In the genomic region with DNA sequence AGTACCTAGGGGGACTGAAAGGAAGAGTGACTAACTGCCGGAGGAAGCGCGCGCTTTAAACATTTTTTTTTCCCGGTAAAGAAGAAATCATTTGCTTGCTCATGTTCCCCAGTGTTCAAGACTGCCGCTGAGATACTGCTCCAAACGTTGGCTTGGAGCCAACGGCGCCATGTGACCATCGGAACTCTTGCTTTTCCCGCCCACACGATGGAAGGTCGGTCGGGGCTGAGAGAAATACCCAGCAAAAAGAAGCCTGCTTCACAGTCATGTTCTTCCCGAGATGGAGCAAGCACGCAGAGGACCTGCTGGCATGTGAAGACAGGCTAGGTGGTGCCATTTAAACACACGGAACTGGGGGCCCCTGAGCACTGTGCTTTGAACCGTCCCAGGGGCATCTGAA, we compare ENCODE assay signal across 9 mouse cellular contexts.
DNase-seq lines count a peak whose midpoint lies in the region; ATAC-seq and TF ChIP-seq lines count a peak whose summit lies in the region.
"Had no signal": no experiment of that assay in that cellular context is flagged by ENCODE, and none has a peak within 500 bp of the region (broad histone marks: within the 10 kb centered on the region; RNA-seq: fewer than 3 reads in every experiment).

No protein-coding gene starts in this region.

- TF ChIP-seq CTCF in heart, postnatal 0 days (IDR thresholded peaks at IDR 0.05; ENCODE audit: low read depth), result no peak

- H3K36me3 ChIP-seq in heart, embryonic 13.5 days, result no peaks in the 10 kb centered on the region
- no peaks in the 10 kb centered on the region for H3K36me3 ChIP-seq in heart, postnatal 0 days (replicated peaks; ENCODE audit: control insufficient read depth, insufficient read depth, low read length)
- H3K36me3 ChIP-seq in stomach, embryonic 15.5 days, result no peaks in the 10 kb centered on the region
- H3K36me3 ChIP-seq: embryonic facial prominence, embryonic 12.5 days had no signal

- no peak for DNase-seq in heart, adult 9 months (ENCODE audit: low spot score in 2 of 2)
- peak; percentile 29 for DNase-seq in right cerebral cortex, adult 18-20 months
- DNase-seq in right cerebral cortex, postnatal 25 days, result no peak
- no peak for DNase-seq in heart, postnatal 0 days (ENCODE audit: low spot score)
- DNase-seq in spleen, adult 18-20 months, result no peak
- DNase-seq in urinary bladder, postnatal 25 days (ENCODE audit: low spot score), result no peak

- no peak overlapping the region for H3K27ac ChIP-seq in heart, embryonic 13.5 days (replicated peaks)
- no peak overlapping the region for H3K27ac ChIP-seq in heart, postnatal 0 days (ENCODE audit: low read depth)
- H3K27ac ChIP-seq in stomach, embryonic 15.5 days, result no peak overlapping the region
- H3K27ac ChIP-seq: embryonic facial prominence, embryonic 12.5 days had no signal

- no peak for TF ChIP-seq EP300 in heart, postnatal 0 days (IDR thresholded peaks at IDR 0.05; ENCODE audit: low read depth)

- H3K4me2 ChIP-seq in heart, embryonic 13.5 days, result peak overlapping the region; percentile 42
- peak overlapping the region; percentile 17; the same call in 1 of the 2 replicates for H3K4me2 ChIP-seq in heart, postnatal 0 days (ENCODE audit: low read depth, low read length)
- peak overlapping the region; percentile 16; the same call in 1 of the 2 replicates for H3K4me2 ChIP-seq in stomach, embryonic 15.5 days
- H3K4me2 ChIP-seq: embryonic facial prominence, embryonic 12.5 days had no signal

- no peak for ATAC-seq in heart, embryonic 13.5 days (ENCODE audit: extremely low read depth, insufficient number of reproducible peaks, low FRiP score, low TSS enrichment)
- ATAC-seq in heart, postnatal 0 days (ENCODE audit: insufficient read depth, low read depth), result no peak
- ATAC-seq in stomach, embryonic 15.5 days (ENCODE audit: insufficient read depth, low FRiP score, low read depth), result no peak

- H3K9me3 ChIP-seq in heart, embryonic 13.5 days, result no peaks in the 10 kb centered on the region
- no peaks in the 10 kb centered on the region for H3K9me3 ChIP-seq in heart, postnatal 0 days (replicated peaks; ENCODE audit: control insufficient read depth, low read length)
- no peaks in the 10 kb centered on the region for H3K9me3 ChIP-seq in stomach, embryonic 15.5 days
- H3K9me3 ChIP-seq: embryonic facial prominence, embryonic 12.5 days had no signal

- no peak overlapping the region for H3K4me3 ChIP-seq in heart, embryonic 13.5 days
- H3K4me3 ChIP-seq in heart, postnatal 0 days (ENCODE audit: low read depth, low read length), result no peak overlapping the region
- H3K4me3 ChIP-seq in stomach, embryonic 15.5 days (replicated peaks), result no peak overlapping the region
- H3K4me3 ChIP-seq: embryonic facial prominence, embryonic 12.5 days had no signal

- no peak overlapping the region for H3K9ac ChIP-seq in heart, embryonic 13.5 days
- H3K9ac ChIP-seq in heart, postnatal 0 days (replicated peaks; ENCODE audit: low read depth, low read length), result no peak overlapping the region
- H3K9ac ChIP-seq in stomach, embryonic 15.5 days, result no peak overlapping the region
- H3K9ac ChIP-seq: embryonic facial prominence, embryonic 12.5 days had no signal

- H3K27me3 ChIP-seq in heart, embryonic 13.5 days (replicated peaks), result no peaks in the 10 kb centered on the region
- no peaks in the 10 kb centered on the region for H3K27me3 ChIP-seq in heart, postnatal 0 days (ENCODE audit: control insufficient read depth, insufficient read depth, low read length)
- no peaks in the 10 kb centered on the region for H3K27me3 ChIP-seq in stomach, embryonic 15.5 days (replicated peaks)
- H3K27me3 ChIP-seq: embryonic facial prominence, embryonic 12.5 days had no signal

- WGBS in heart, embryonic 13.5 days, result 54% methylated on average over 18 of the region's 18 CpGs
- 51% methylated on average over 18 of the region's 18 CpGs for WGBS in heart, postnatal 0 days
- 56% methylated on average over 18 of the region's 18 CpGs for WGBS in stomach, embryonic 15.5 days

- H3K4me1 ChIP-seq in heart, embryonic 13.5 days, result 0 out of 2 replicates have a peak, but pooled peaks cover 10% of the 10 kb centered on the region
- H3K4me1 ChIP-seq in heart, postnatal 0 days (ENCODE audit: control insufficient read depth, insufficient read depth), result no peaks in the 10 kb centered on the region
- H3K4me1 ChIP-seq in stomach, embryonic 15.5 days, result peaks cover 2% of the 10 kb centered on the region; the same call in 1 of the 2 replicates
- H3K4me1 ChIP-seq: embryonic facial prominence, embryonic 12.5 days had no signal
